Comparison of ENCODE assay signal across 11 mouse cellular contexts in the genomic region with DNA sequence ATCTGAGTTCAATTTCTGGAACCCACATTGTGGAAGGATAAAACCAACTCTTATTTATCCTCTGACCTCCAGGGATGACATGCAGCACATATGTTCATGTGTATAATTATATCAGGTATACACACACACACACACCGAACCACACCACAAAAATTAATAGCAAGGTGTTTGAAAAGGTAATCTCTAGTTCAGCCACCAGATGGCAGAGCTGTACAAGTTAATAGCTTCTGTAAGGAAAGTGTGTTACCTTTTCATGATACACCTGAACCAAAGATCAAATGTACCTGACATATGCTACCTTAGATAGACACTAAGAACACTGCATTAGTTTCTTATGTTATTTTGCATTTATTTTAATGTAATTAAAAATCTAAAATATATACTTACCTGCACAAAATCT. TPM values are rescaled to one million over a fixed set of nuclear protein-coding genes. Genes with fewer than 3 reads are reported as not detected.
DNase-seq lines count a peak whose midpoint lies in the region; TF ChIP-seq lines count a peak whose summit lies in the region.
"Had no signal": no experiment of that assay in that cellular context is flagged by ENCODE, and none has a peak within 500 bp of the region (broad histone marks: within the 10 kb centered on the region; RNA-seq: fewer than 3 reads in every experiment).

No protein-coding gene starts in this region.

- TF ChIP-seq CTCF in left cerebral cortex, adult 2 months (IDR thresholded peaks at IDR 0.05), result peak; percentile 56

- intact Hi-C loops in left cerebral cortex, adult 2 months (cut with DNase I), result no loop called here
- intact Hi-C loops in left cerebral cortex, postnatal 10 days (cut with DNase I), result no loop called here

- no peak overlapping the region for H3K4me3 ChIP-seq in left cerebral cortex, adult 2 months
- H3K4me3 ChIP-seq: embryonic facial prominence, embryonic 13.5 days had no signal

- DNase-seq in cerebellum, adult 8-10 months, result peak; percentile 5
- no peak for DNase-seq in cerebellum, adult 11 months
- DNase-seq in left cerebral cortex, adult 2 months (ENCODE audit: extremely low spot score in 1 of 2, low spot score in 2 of 2), result no peak
- no peak for DNase-seq in left cerebral cortex, postnatal 10 days (ENCODE audit: extremely low spot score in 1 of 2, low spot score in 2 of 2)
- DNase-seq in NIH3T3 (ENCODE audit: low read depth), result peak; percentile 30
- peak; percentile 2 for DNase-seq in lung, postnatal 10 days
- DNase-seq in urinary bladder, postnatal 25 days (ENCODE audit: low spot score), result no peak
- DNase-seq in adrenal gland, adult 2 months, result no peak

- no peak overlapping the region for H3K27ac ChIP-seq in left cerebral cortex, adult 2 months
- H3K27ac ChIP-seq: embryonic facial prominence, embryonic 13.5 days; macrophage had no signal

RNA-seq across cellular contexts. Expression of gene Etd, which starts 1.8 kb away (rescaled TPM):
- not detected for total RNA-seq in left cerebral cortex, adult 2 months (2021)
- total RNA-seq in left cerebral cortex, postnatal 10 days (2021), result not detected
- total RNA-seq in adrenal gland, adult 2 months (2021), result not detected
- not detected in 2 replicates for polyA plus RNA-seq in adrenal gland, adult 2 months (2012; rRNA removed)
- total RNA-seq: hematopoietic stem cell, adult 5-6 weeks had no signal
- polyA plus RNA-seq: embryonic facial prominence, embryonic 13.5 days; macrophage had no signal

Comparison
In these comparisons a context has a peak if more than half of its experiments do, and no peak if none do; other contexts are left out.
1. DNase-seq: peak in cerebellum, adult 8-10 months (single experiment), NIH3T3 (single experiment) and lung, postnatal 10 days (single experiment); none in cerebellum, adult 11 months (single experiment), left cerebral cortex, adult 2 months (0 of 2), left cerebral cortex, postnatal 10 days (0 of 2), urinary bladder, postnatal 25 days (single experiment) and adrenal gland, adult 2 months (single experiment).